Comparison of ENCODE assay signal across 11 mouse cellular contexts in genomic region chr14:30175362-30175761, GRCm38 (mm10).
"Had no signal": no experiment of that assay in that cellular context is flagged by ENCODE, and none has a peak within 500 bp of the region (broad histone marks: within the 10 kb centered on the region; RNA-seq: fewer than 3 reads in every experiment).

No protein-coding gene starts in this region.

- H3K4me2 ChIP-seq: hindbrain, embryonic 14.5 days; intestine, embryonic 15.5 days; midbrain, embryonic 11.5 days; midbrain, embryonic 15.5 days; neural tube, embryonic 13.5 days had no signal

- H3K9ac ChIP-seq: hindbrain, embryonic 14.5 days; intestine, embryonic 15.5 days; midbrain, embryonic 15.5 days; neural tube, embryonic 13.5 days had no signal

- H3K4me1 ChIP-seq: intestine, embryonic 15.5 days had no signal

- H3K27ac ChIP-seq: hindbrain, embryonic 14.5 days; intestine, embryonic 15.5 days; kidney, postnatal 0 days; midbrain, embryonic 15.5 days; neural tube, embryonic 13.5 days had no signal

- H3K9me3 ChIP-seq: intestine, embryonic 15.5 days; midbrain, embryonic 15.5 days; neural tube, embryonic 13.5 days had no signal

- H3K27me3 ChIP-seq: intestine, embryonic 15.5 days; midbrain, embryonic 15.5 days; neural tube, embryonic 13.5 days had no signal

- DNase-seq: kidney, adult 8-10 months; kidney, postnatal 36 days; lung, postnatal 4 days; right cerebral cortex, postnatal 25 days; thymus, postnatal 36 days had no signal

- H3K36me3 ChIP-seq: intestine, embryonic 15.5 days; midbrain, embryonic 15.5 days had no signal

- H3K4me3 ChIP-seq: intestine, embryonic 15.5 days; midbrain, embryonic 15.5 days; neural tube, embryonic 13.5 days had no signal

- ATAC-seq: intestine, embryonic 15.5 days; midbrain, embryonic 15.5 days had no signal
